Mouse (Mus musculus) intestine, embryonic 14.5 days (tissue): ENCODE measurements at regions not wholly inside any gene's neighbourhood (a gene's known extent, or its start where the extent isn't known, plus 50 kb on each side); places are given as distances from the start of the nearest gene placed in this dataset.

Experiments used
- ATAC-seq: fragments of 200-750 bp; cut with Nextera tagmentation; replicated peaks from 2 replicates; pipeline ENCODE4 v1.8.0; 2017; ENCODE audit warnings: low read depth, moderate number of reproducible peaks, moderate TSS enrichment, moderate library complexity; ENCODE audit not compliant: low FRiP score, low TSS enrichment
- DNase-seq: peaks from one replicate; pipeline ENCODE4 v3.0.0-alpha.2; 2018; ENCODE audit warnings: low spot score
- H3K27ac ChIP-seq: fragments of 300-500 bp; sonication (generic); 2 replicates; pipeline ENCODE4 v1.5.1; 2014; ENCODE audit warnings: low read depth, mild to moderate bottlenecking, control low read depth
- H3K27me3 ChIP-seq: fragments of 300-500 bp; sonication (generic); replicated peaks from 2 replicates; pipeline ENCODE4 v1.6.1; 2014; ENCODE audit warnings: low read length, control low read depth; ENCODE audit not compliant: control insufficient read depth, insufficient read depth
- H3K36me3 ChIP-seq: fragments of 300-500 bp; sonication (generic); 2 replicates; pipeline ENCODE4 v1.6.1; 2014; ENCODE audit warnings: low read length, control low read depth; ENCODE audit not compliant: control insufficient read depth, insufficient read depth
- H3K4me1 ChIP-seq: fragments of 300-500 bp; sonication (generic); replicated peaks from 2 replicates; pipeline ENCODE4 v1.6.1; 2014; ENCODE audit warnings: low read length, control low read depth, mixed read lengths; ENCODE audit not compliant: control insufficient read depth, insufficient read depth
- H3K4me2 ChIP-seq: fragments of 300-500 bp; sonication (generic); 2 replicates; pipeline ENCODE4 v1.6.1; 2014; ENCODE audit warnings: low read length
- H3K4me3 ChIP-seq: fragments of 300-500 bp; sonication (generic); 2 replicates; pipeline ENCODE4 v1.5.1; 2014; ENCODE audit warnings: low read depth, low read length, control low read depth, mixed read lengths
- H3K9ac ChIP-seq: fragments of 300-500 bp; sonication (generic); 2 replicates; pipeline ENCODE4 v1.6.1; 2014; ENCODE audit warnings: mild to moderate bottlenecking, low read length
- H3K9me3 ChIP-seq: fragments of 300-500 bp; sonication (generic); 2 replicates; pipeline ENCODE4 v1.6.1; 2016; ENCODE audit warnings: low read length, control low read depth; ENCODE audit not compliant: control insufficient read depth
- WGBS: fragments of 180-500 bp; shearing (Covaris S2); extraction: QIAGEN DNeasy Blood & Tissue Kit; methylation state at CpG from one replicate; pipeline ENCODE4 v1.1.7; 2014; 5-methylcytosine and 5-hydroxymethylcytosine counted together

DNA sequence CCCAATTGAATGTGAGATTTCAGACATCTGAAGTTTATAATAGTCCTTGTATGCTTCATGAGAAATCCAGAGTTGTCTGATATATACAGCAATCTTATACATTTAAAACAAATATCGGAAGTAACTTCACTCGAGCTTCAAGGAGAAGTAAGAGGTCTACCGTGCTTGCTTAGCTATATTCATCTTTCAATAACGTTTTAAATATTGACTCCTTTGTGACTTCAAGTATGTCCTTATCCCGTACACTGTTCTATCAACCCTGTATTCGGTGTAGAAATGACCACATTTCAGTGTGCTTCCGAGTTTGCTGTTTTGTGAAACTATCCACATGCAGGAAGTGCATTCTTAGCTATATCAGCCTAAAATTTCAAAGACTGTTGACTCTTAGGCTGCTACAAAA lies 427.8 kb upstream of the Tbc1d2b start:
- H3K4me1 ChIP-seq: no peaks in the 10 kb centered on the region
- no peak for DNase-seq
- H3K36me3 ChIP-seq: no peaks in the 10 kb centered on the region
- no peaks in the 10 kb centered on the region for H3K27me3 ChIP-seq
- no peak overlapping the region for H3K4me3 ChIP-seq
- no peak overlapping the region for H3K9ac ChIP-seq
- 77% methylated on average over 7 of the region's 7 CpGs for WGBS
- ATAC-seq: no peak
- no peak overlapping the region for H3K27ac ChIP-seq
- no peak overlapping the region for H3K4me2 ChIP-seq
- no peaks in the 10 kb centered on the region for H3K9me3 ChIP-seq

DNA sequence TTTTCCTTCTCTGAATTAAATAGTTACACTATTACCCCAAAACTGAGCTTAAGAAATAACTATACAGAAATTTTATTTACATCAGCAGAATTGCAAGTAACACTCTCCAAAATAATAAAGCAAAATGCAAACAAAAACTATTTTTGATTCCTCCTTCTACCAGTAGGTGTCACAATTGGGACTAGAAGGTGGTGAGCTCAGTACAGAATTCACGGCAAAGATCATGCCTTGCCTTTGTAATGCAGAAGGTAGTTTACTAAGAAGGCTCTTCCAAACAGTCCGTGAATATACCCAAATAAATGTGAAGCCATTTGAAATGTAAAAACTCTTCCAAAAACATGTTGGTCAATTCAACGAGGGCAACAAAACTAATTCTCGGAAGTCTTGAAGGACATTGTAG lies 428.5 kb upstream of the Tbc1d2b start:
- Histone ChIP-seq H3K36me3 (no peaks in the 10 kb centered on the region), H3K4me3 (no peak overlapping the region), H3K27ac (no peak overlapping the region), H3K9me3 (no peaks in the 10 kb centered on the region), H3K4me1 (no peaks in the 10 kb centered on the region), H3K4me2 (no peak overlapping the region), H3K9ac (no peak overlapping the region), H3K27me3 (no peaks in the 10 kb centered on the region)
- WGBS: 34% methylated on average over 4 of the region's 4 CpGs
- ATAC-seq (no peak), DNase-seq (no peak)

DNA sequence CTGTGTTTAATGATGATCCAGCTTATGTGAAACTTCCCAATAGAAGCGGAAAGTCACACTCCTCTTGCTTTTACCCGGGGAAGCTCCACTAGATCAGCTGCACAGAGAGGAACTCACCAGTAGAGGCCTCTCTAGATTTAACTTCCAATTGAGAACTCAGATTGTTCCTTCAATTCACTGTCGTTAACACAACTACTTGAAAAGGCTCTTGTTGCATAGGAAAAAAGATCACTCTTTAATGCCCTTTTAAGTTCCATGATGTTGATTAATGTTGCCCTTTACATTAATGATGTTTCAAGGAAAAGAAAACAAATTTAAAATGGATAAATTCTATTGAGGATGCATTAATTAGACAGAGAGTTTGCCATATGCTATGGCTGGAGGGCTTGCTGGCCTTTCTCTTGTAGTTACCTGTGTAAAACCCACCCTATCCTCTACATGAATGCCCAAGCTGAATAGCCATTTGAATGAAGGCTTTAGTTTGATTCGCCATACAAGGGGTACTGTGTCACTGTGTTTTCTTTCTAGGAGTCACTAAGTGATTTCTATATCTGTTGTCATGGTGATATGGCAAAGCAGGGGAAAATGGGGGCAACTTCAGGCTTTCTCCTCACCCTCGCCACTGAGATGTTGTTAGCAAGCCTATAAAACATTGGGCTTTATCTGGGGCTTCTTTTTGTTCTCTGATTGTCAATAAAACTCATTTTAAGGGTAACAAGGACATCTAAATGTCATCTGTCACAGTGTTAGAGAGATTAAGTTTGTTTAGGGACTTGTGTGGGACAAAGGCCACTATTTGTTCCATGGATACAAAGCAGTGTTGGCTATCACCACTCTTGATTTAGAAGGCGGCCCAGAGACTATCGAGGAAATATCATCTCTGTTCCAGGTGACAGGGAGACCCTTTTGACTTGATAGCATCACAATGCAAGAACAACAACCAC lies 429.9 kb upstream of the Tbc1d2b start:
- no peak for ATAC-seq
- 44% methylated on average over 7 of the region's 7 CpGs for WGBS

DNA sequence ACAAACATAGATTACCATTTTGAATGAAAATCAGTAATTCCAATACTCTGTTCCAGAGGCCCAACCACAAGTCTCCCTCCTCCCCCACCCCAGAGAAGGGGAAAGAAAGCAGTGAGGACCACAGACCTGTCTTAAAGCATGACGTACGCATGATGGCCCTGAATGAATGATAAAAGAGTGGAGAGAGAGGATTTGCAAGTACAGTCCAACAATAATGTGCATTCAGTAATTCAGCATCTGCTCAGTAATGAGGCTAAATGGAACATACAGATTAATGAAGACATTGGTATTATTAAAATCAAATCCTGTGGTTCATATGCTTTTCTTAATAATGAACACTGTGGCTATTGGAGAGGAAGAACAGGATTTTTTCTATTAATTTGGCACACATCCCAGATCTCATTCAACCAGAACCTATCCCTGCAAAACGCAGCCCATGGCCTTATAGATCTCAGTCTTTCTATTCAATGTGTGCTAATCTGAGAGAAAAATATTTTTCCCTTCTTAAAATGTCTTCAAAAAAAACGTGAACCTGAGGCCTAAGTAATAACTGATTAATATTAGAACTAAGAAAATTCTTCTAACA lies 430.7 kb upstream of the Tbc1d2b start:
- Histone ChIP-seq H3K36me3 (no peaks in the 10 kb centered on the region), H3K27ac (no peak overlapping the region), H3K4me1 (no peaks in the 10 kb centered on the region), H3K9me3 (no peaks in the 10 kb centered on the region), H3K9ac (no peak overlapping the region), H3K4me2 (no peak overlapping the region), H3K4me3 (no peak overlapping the region), H3K27me3 (no peaks in the 10 kb centered on the region)
- WGBS: 59% methylated on average over 4 of the region's 4 CpGs
- DNase-seq (no peak), ATAC-seq (no peak)

More for the DNA sequence above, 429.9 kb upstream of the Tbc1d2b start:
- Histone ChIP-seq H3K4me2 (no peak overlapping the region), H3K9me3 (no peaks in the 10 kb centered on the region), H3K9ac (no peak overlapping the region), H3K4me1 (no peaks in the 10 kb centered on the region), H3K27ac (no peak overlapping the region), H3K27me3 (no peaks in the 10 kb centered on the region), H3K36me3 (no peaks in the 10 kb centered on the region), H3K4me3 (no peak overlapping the region)
- DNase-seq: no peak

DNA sequence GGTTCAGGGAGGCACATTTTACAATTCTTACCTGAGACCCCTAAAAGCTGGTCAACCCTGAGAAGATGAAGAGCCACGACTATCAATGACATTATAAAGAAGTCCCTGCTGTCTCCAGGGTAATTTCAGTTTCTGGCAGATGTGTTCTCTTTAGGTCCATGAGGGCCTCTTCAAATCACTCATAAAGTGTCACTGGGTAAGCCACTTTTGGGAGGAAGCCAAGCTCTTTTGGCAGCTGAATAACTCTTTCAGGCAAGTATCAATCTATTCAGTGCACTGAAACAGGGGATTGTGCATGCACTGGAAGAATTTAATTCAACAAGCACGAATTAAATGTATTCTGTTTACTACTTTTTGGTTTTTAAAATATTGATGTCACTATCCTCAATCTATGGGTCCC lies 443.1 kb upstream of the Tbc1d2b start:
- H3K4me2 ChIP-seq: no peak overlapping the region
- H3K9me3 ChIP-seq: no peaks in the 10 kb centered on the region
- no peak for DNase-seq
- no peak overlapping the region for H3K27ac ChIP-seq
- no peaks in the 10 kb centered on the region for H3K36me3 ChIP-seq
- no peaks in the 10 kb centered on the region for H3K27me3 ChIP-seq
- no peaks in the 10 kb centered on the region for H3K4me1 ChIP-seq
- H3K4me3 ChIP-seq: no peak overlapping the region
- H3K9ac ChIP-seq: no peak overlapping the region
- 41% methylated on average over 2 of the region's 2 CpGs for WGBS
- no peak for ATAC-seq

DNA sequence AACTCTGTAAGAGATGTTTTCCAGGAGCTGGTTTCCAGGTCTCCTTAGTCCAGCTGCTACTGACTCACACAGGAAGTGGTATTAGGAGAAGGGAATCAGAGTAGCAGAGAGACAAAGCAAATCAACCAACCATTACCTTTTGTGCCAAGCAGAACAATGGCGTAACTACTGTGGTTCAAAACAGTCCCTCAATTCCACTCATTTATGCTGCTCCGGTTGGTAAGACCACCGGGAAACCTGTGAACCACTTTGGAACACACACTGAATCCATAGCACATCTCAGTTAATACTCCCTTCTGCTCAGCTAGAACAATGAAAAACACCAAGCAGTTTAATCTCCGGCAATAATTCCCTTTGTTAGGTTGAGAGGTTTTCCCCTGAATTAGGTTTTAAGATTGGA lies 460.8 kb upstream of the Tbc1d2b start:
- DNase-seq: no peak
- no peak for ATAC-seq

DNA sequence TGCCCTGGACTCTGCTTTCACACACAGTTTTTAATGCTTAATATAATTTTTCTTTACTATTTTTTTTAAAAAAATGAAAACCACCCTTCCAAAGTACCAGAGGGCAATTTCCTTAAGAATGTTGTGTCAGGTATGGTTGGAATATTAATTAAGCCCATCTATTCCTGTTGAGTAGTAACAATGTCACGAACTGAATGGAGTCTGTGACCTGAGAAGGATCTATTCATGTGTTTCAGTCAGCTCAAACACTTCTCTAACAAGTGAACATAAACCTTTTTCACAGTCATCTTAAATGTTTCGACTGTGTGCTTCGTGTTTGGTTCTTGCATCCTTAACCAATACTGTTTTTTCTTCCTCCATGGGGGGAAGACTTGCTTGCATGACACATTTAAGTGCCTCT lies 486.6 kb upstream of the Tbc1d2b start:
- no peak for ATAC-seq

More for the DNA sequence above, 460.8 kb upstream of the Tbc1d2b start:
- Histone ChIP-seq H3K9ac (no peak overlapping the region), H3K9me3 (no peaks in the 10 kb centered on the region), H3K36me3 (no peaks in the 10 kb centered on the region), H3K4me3 (no peak overlapping the region), H3K27me3 (no peaks in the 10 kb centered on the region), H3K27ac (no peak overlapping the region), H3K4me2 (no peak overlapping the region), H3K4me1 (no peaks in the 10 kb centered on the region)
- WGBS: 85% methylated on average over 4 of the region's 4 CpGs

DNA sequence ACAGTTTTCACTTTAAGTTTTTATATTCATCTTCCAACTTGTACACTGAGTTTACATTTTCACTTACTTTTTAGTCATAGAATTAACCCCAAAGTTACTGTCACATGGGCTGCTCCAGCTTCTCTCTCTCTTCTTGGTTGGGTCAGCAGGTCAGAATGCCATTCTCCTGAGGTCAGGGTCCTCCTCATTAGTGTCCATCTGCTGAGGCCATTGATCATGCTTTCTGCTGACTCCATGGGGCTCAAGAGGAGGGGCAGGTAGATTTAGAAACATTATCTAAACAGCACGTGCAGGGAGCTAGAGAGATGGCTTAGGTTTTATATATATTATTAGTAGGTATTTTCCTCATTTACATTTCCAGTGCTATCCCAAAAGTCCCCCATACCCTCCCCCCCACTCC lies 503.7 kb upstream of the Tbc1d2b start:
- no peak overlapping the region for H3K27ac ChIP-seq
- H3K9me3 ChIP-seq: no peaks in the 10 kb centered on the region
- no peaks in the 10 kb centered on the region for H3K27me3 ChIP-seq
- DNase-seq: no peak
- no peaks in the 10 kb centered on the region for H3K4me1 ChIP-seq
- H3K4me3 ChIP-seq: no peak overlapping the region
- H3K4me2 ChIP-seq: no peak overlapping the region
- H3K9ac ChIP-seq: no peak overlapping the region
- 31% methylated on average over 1 of the region's 1 CpGs for WGBS
- no peaks in the 10 kb centered on the region for H3K36me3 ChIP-seq
- ATAC-seq: no peak

More for the DNA sequence above, 486.6 kb upstream of the Tbc1d2b start:
- Histone ChIP-seq H3K4me3 (no peak overlapping the region), H3K9me3 (no peaks in the 10 kb centered on the region), H3K27ac (no peak overlapping the region), H3K27me3 (no peaks in the 10 kb centered on the region), H3K9ac (no peak overlapping the region), H3K4me1 (no peaks in the 10 kb centered on the region), H3K36me3 (no peaks in the 10 kb centered on the region), H3K4me2 (no peak overlapping the region)
- 74% methylated on average over 3 of the region's 3 CpGs for WGBS
- no peak for DNase-seq

DNA sequence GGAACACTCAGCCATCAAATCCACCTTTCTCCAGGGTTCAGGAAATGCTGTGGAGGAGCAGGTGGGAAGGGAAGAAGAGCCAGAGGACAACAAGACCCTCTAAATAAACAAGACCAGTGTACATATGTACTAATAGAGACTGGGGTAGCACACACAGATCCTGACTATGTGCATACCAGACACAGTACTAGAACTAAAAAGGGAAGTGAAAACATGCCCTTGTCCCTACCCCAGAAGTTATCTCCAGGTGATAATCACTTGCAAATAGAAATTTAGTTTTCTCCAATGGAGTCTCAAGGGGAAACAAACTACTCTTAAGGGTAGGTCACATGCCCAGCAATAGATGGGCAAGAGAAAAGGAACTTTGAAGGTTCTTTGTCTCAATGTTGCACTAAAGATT lies 518.9 kb upstream of the Tbc1d2b start:
- Histone ChIP-seq H3K9me3 (no peaks in the 10 kb centered on the region), H3K27me3 (no peaks in the 10 kb centered on the region), H3K27ac (no peak overlapping the region), H3K9ac (no peak overlapping the region), H3K4me3 (no peak overlapping the region), H3K4me1 (no peaks in the 10 kb centered on the region), H3K4me2 (no peak overlapping the region), H3K36me3 (no peaks in the 10 kb centered on the region)
- ATAC-seq (no peak), DNase-seq (no peak)
